Mouse (Mus musculus) activated CD4-positive, CD25-positive, alpha-beta regulatory T cell, adult 4 months (primary cell): ENCODE results near the gene C1qa. TPM values are rescaled to one million over a fixed set of nuclear protein-coding genes. Genes with fewer than 3 reads are reported as not detected.

Experiments
- ATAC-seq: one replicate; pipeline ENCODE4 v1.8.0; 2017
- polyA plus RNA-seq, 2 experiments: library from polyadenylated mRNA; unstranded; fragments of 100-300 nt; shearing (Covaris generic); gene quantifications; one replicate each; pipeline ENCODE4 v1.2.1; 2017

The C1qa gene
- polyA plus RNA-seq, 2 experiments from 2014 or later, result 0.83 to 0.97 TPM

GRCm38 (mm10) chr4:136898084-136898598 lies 462 bp downstream of the C1qa start:
- ATAC-seq, result no peak

GRCm38 (mm10) chr4:136896461-136896860 lies 2.1 kb downstream of the C1qa start:
- no peak for ATAC-seq

GRCm38 (mm10) chr4:136895861-136896260 lies 2.7 kb downstream of the C1qa start:
- no peak for ATAC-seq

- ATAC-seq, result no peak
Measured at GRCm38 (mm10) chr4:136894821-136895220, 3.8 kb downstream of the C1qa start.

GRCm38 (mm10) chr4:136893691-136894543 lies 4.7 kb downstream of the C1qa start:
- no peak for ATAC-seq

- ATAC-seq, result no peak
Measured at GRCm38 (mm10) chr4:136892811-136893210, 5.8 kb downstream of the C1qa start, which contains the start of gene C1qc. TSS of gene C1qc (minus strand) at chr4:136893065.

GRCm38 (mm10) chr4:136892371-136892770 lies 6.2 kb downstream of the C1qa start:
- ATAC-seq, result no peak

GRCm38 (mm10) chr4:136891115-136891514 lies 7.5 kb downstream of the C1qa start:
- no peak for ATAC-seq

GRCm38 (mm10) chr4:136889981-136890380 lies 8.6 kb downstream of the C1qa start:
- no peak for ATAC-seq

- ATAC-seq, result no peak
Measured at GRCm38 (mm10) chr4:136887714-136888113, 10.9 kb downstream of the C1qa start.

GRCm38 (mm10) chr4:136886101-136886500 lies 12.5 kb downstream of the C1qa start, which contains the start of gene C1qb:
TSS of gene C1qb (minus strand) at chr4:136886187.
- ATAC-seq, result no peak

GRCm38 (mm10) chr4:136878601-136879000 lies 20.0 kb downstream of the C1qa start:
- no peak for ATAC-seq

GRCm38 (mm10) chr4:136878171-136878570 lies 20.4 kb downstream of the C1qa start:
- ATAC-seq, result no peak

GRCm38 (mm10) chr4:136876971-136877370 lies 21.6 kb downstream of the C1qa start:
- ATAC-seq, result no peak

- no peak for ATAC-seq
Measured at GRCm38 (mm10) chr4:136875012-136875411, 23.6 kb downstream of the C1qa start.

- ATAC-seq, result no peak
Measured at GRCm38 (mm10) chr4:136868371-136868770, 30.2 kb downstream of the C1qa start.

- no peak for ATAC-seq
Measured at GRCm38 (mm10) chr4:136867690-136868345, 30.8 kb downstream of the C1qa start.

- ATAC-seq, result no peak
Measured at GRCm38 (mm10) chr4:136865531-136865930, 33.1 kb downstream of the C1qa start.

- no peak for ATAC-seq
Measured at GRCm38 (mm10) chr4:136864751-136865470, 33.7 kb downstream of the C1qa start.

GRCm38 (mm10) chr4:136863517-136863916 lies 35.1 kb downstream of the C1qa start:
- no peak for ATAC-seq

GRCm38 (mm10) chr4:136862411-136862810 lies 36.2 kb downstream of the C1qa start:
- ATAC-seq, result no peak

GRCm38 (mm10) chr4:136861806-136862205 lies 36.8 kb downstream of the C1qa start:
- no peak for ATAC-seq

GRCm38 (mm10) chr4:136860022-136860421 lies 38.6 kb downstream of the C1qa start:
- ATAC-seq, result no peak
